Mouse (Mus musculus): ENCODE measurements around the gene Nploc4.
"Not testable (repeated sequence)": the region's sequence is repeated elsewhere in the genome, so short reads cannot be mapped to it uniquely, and the experiment has no call there.

Gene Nploc4

GRCm38 (mm10) chr11:120354304-120355276 lies 82.9 kb downstream of the Nploc4 start:
- DNase-seq (ENCODE audit: low spot score), result peak; percentile 46

GRCm38 (mm10) chr11:120353500-120354303 lies 83.8 kb downstream of the Nploc4 start:
- DNase-seq (ENCODE audit: low spot score), result peak; percentile 87

GRCm38 (mm10) chr11:120352571-120353290 lies 84.8 kb downstream of the Nploc4 start:
- no peak for DNase-seq (ENCODE audit: low spot score)

- not testable (repeated sequence) for DNase-seq (ENCODE audit: low spot score)
Observed at GRCm38 (mm10) chr11:120352093-120352350, 85.5 kb downstream of the Nploc4 start.

- DNase-seq (ENCODE audit: low spot score), result no peak
Observed at GRCm38 (mm10) chr11:120351250-120352092, 86.0 kb downstream of the Nploc4 start.

- no peak for DNase-seq (ENCODE audit: low spot score)
Observed at GRCm38 (mm10) chr11:120350711-120351110, 86.8 kb downstream of the Nploc4 start.

- DNase-seq (ENCODE audit: low spot score), result no peak
Observed at GRCm38 (mm10) chr11:120349986-120350702, 87.4 kb downstream of the Nploc4 start.

- no peak for DNase-seq (ENCODE audit: low spot score)
Observed at GRCm38 (mm10) chr11:120349371-120349985, 88.0 kb downstream of the Nploc4 start.

GRCm38 (mm10) chr11:120348684-120349370 lies 88.7 kb downstream of the Nploc4 start:
- DNase-seq (ENCODE audit: low spot score), result no peak

GRCm38 (mm10) chr11:120347791-120348683 lies 89.5 kb downstream of the Nploc4 start, which contains the start of gene Actg1:
Gene Actg1, minus strand, starts transcription at chr11:120348542.
- peak; percentile 77 for DNase-seq (ENCODE audit: low spot score)

GRCm38 (mm10) chr11:120347301-120347700 lies 90.2 kb downstream of the Nploc4 start:
- DNase-seq (ENCODE audit: low spot score), result no peak

- not testable (repeated sequence) for DNase-seq (ENCODE audit: low spot score)
Observed at GRCm38 (mm10) chr11:120346383-120347034, 91.0 kb downstream of the Nploc4 start.

GRCm38 (mm10) chr11:120345067-120345681 lies 92.3 kb downstream of the Nploc4 start:
- no peak for DNase-seq (ENCODE audit: low spot score)

- DNase-seq (ENCODE audit: low spot score), result no peak
Observed at GRCm38 (mm10) chr11:120344310-120344920, 93.1 kb downstream of the Nploc4 start.

GRCm38 (mm10) chr11:120343519-120344309 lies 93.8 kb downstream of the Nploc4 start:
- DNase-seq (ENCODE audit: low spot score), result no peak

GRCm38 (mm10) chr11:120342656-120343160 lies 94.8 kb downstream of the Nploc4 start:
- DNase-seq (ENCODE audit: low spot score), result no peak

Measured in c-Kit-positive CD71-positive TER-119-positive erythroid progenitor cells, embryonic 14.5 days (primary cell).